In genomic region chr4:107313690-107314478, GRCm38 (mm10) we compare ENCODE assay signal across 8 mouse cellular contexts. TPM values are rescaled to one million over a fixed set of nuclear protein-coding genes. Genes with fewer than 3 reads are reported as not detected.
DNase-seq lines count a peak whose midpoint lies in the region; ATAC-seq lines count a peak whose summit lies in the region.

Yipf1 (plus strand) TSS chr4:107314363.

- peaks cover 3% of the 10 kb centered on the region for H3K27me3 ChIP-seq in megakaryocyte, embryonic 14.5 days (replicated peaks)

- DNase-seq in ZHBTc4 (ENCODE audit: low read depth, low spot score): peak; percentile 85
- DNase-seq in gastrocnemius, adult 8-10 months (ENCODE audit: low spot score in 2 of 2): peak; percentile 81 to 87
- peak; percentile 56 for DNase-seq in hindlimb bud, embryonic 11.5 days (ENCODE audit: extremely low spot score, low read depth, low spot score)
- DNase-seq in left cerebral cortex, adult 8-10 months (ENCODE audit: low spot score in 2 of 2): peak; percentile 68 to 81
- DNase-seq in right cerebral cortex, postnatal 10 days (ENCODE audit: low spot score in 2 of 2): peak; percentile 93 to 94
- peak; percentile 85 for DNase-seq in urinary bladder, postnatal 25 days (ENCODE audit: low spot score)

- peak within 1 kb of the TSS; percentile 97 for H3K4me3 ChIP-seq in megakaryocyte, embryonic 14.5 days (replicated peaks)

- H3K4me1 ChIP-seq in megakaryocyte, embryonic 14.5 days: peaks cover 30% of the 10 kb centered on the region

- H3K9me3 ChIP-seq in megakaryocyte, embryonic 14.5 days: peaks cover 6% of the 10 kb centered on the region

- ATAC-seq in common myeloid progenitor, adult 5-6 weeks (replicated peaks; ENCODE audit: low read depth, poor library complexity, severe bottlenecking): peak; percentile 97

- H3K36me3 ChIP-seq in megakaryocyte, embryonic 14.5 days (replicated peaks; ENCODE audit: low read length): peaks cover 34% of the 10 kb centered on the region

RNA-seq across cellular contexts. Expression of gene Yipf1, which starts in this region (rescaled TPM):
- 28.8 and 28.9 TPM in 2 replicates for total RNA-seq in common myeloid progenitor, adult 5-6 weeks (2017)
- total RNA-seq in gastrocnemius, adult 8-10 months (2022): 1 to 10 TPM; 7.4 to 9.7 (median 8.9) TPM
- total RNA-seq in left cerebral cortex, adult 8-10 months (2022): 10 to 100 TPM; 42.8 to 52.1 (median 45.8) TPM
- 3.1 and 16.3 TPM in 2 replicates for polyA plus RNA-seq in megakaryocyte, embryonic 14.5 days (2012; ENCODE audit: insufficient read depth, low replicate concordance)

Comparison
In these comparisons a context has a peak if more than half of its experiments do, and no peak if none do; other contexts are left out.
1. Peak in every context shown above with its lines: DNase-seq, ATAC-seq and H3K4me3 ChIP-seq.